Mouse (Mus musculus): ENCODE data around the gene Csrp2. TPM values are rescaled to one million over a fixed set of nuclear protein-coding genes. Genes with fewer than 3 reads are reported as not detected.

Csrp2 gene
- polyA plus RNA-seq, 1 experiment: 221 TPM

DNA sequence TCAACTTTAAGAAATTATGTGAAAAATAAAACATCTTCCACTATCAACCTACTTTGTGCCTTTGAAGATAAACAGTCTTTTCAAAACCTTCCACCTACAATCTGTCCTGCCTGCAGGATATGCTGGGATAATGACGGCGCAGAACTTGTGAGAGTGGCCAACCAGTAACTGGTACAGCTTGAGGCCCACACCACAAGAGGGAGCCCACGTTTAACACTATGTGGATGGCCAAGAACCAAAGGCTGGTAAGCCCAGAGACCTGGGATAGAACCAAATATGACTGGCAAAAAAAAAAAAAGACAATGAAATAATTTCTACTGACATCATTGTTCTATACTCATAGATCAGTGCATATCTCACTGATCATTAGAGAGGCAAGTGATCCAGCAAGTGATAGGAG, 54.9 kb downstream of the Csrp2 start:
- no peaks in the 10 kb centered on the region for H3K4me1 ChIP-seq (ENCODE audit: control insufficient read depth, insufficient read depth, low read length)
- H3K4me3 ChIP-seq (ENCODE audit: low read depth, low read length): no peak overlapping the region
- no peaks in the 10 kb centered on the region for H3K27me3 ChIP-seq (ENCODE audit: control insufficient read depth, insufficient read depth, low read length, poor library complexity, severe bottlenecking)
- H3K27ac ChIP-seq (ENCODE audit: insufficient read depth, low read length): no peak overlapping the region
- H3K9ac ChIP-seq (ENCODE audit: low read depth, poor library complexity, severe bottlenecking): no peak overlapping the region
- H3K9me3 ChIP-seq (replicated peaks; ENCODE audit: control insufficient read depth, insufficient read depth, low read length, poor library complexity, severe bottlenecking): no peaks in the 10 kb centered on the region
- no peaks in the 10 kb centered on the region; the same call in 1 of the 2 replicates for H3K36me3 ChIP-seq (ENCODE audit: control insufficient read depth, insufficient read depth, low read length, poor library complexity, severe bottlenecking)
- no peak for TF ChIP-seq EP300 (IDR thresholded peaks at IDR 0.05; ENCODE audit: insufficient read depth, low read depth, low read length)
- no peak for TF ChIP-seq POLR2A (IDR thresholded peaks at IDR 0.05; ENCODE audit: insufficient read depth, low read length)
- TF ChIP-seq CTCF (IDR thresholded peaks at IDR 0.05; ENCODE audit: low read depth, low read length): peak; percentile 21

GRCm38 (mm10) chr10:110974885-110975284, 55.3 kb downstream of the Csrp2 start:
- H3K4me3 ChIP-seq (ENCODE audit: low read depth, low read length): no peak overlapping the region
- no peaks in the 10 kb centered on the region for H3K27me3 ChIP-seq (ENCODE audit: control insufficient read depth, insufficient read depth, low read length, poor library complexity, severe bottlenecking)
- H3K4me1 ChIP-seq (ENCODE audit: control insufficient read depth, insufficient read depth, low read length): no peaks in the 10 kb centered on the region
- no peaks in the 10 kb centered on the region for H3K9me3 ChIP-seq (replicated peaks; ENCODE audit: control insufficient read depth, insufficient read depth, low read length, poor library complexity, severe bottlenecking)
- no peaks in the 10 kb centered on the region; the same call in 1 of the 2 replicates for H3K36me3 ChIP-seq (ENCODE audit: control insufficient read depth, insufficient read depth, low read length, poor library complexity, severe bottlenecking)
- TF ChIP-seq CTCF (IDR thresholded peaks at IDR 0.05; ENCODE audit: low read depth, low read length) (no peak), EP300 (IDR thresholded peaks at IDR 0.05; ENCODE audit: insufficient read depth, low read depth, low read length) (no peak), POLR2A (IDR thresholded peaks at IDR 0.05; ENCODE audit: insufficient read depth, low read length) (no peak)
- H3K27ac ChIP-seq (ENCODE audit: insufficient read depth, low read length): no peak overlapping the region
- no peak overlapping the region for H3K9ac ChIP-seq (ENCODE audit: low read depth, poor library complexity, severe bottlenecking)

DNA sequence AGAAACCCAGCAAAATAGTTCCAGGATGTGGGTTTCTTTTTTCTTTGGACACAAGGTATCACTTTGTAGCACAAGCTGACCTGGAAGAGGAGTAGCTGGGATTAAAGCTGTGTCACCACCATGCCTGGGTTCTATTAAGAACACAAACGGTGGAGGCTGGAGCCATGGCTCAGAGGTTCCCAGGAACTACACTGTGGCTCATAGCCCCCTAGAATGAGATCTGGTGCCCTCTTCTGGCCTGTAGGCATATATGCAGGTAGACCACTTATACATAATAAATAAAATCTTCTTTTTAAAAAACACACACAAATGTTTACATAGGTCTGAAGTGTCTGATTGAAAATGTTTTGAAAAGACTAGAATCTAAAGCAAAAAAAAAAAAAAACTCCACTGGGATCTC, 56.5 kb downstream of the Csrp2 start:
- Histone ChIP-seq H3K9ac (ENCODE audit: low read depth, poor library complexity, severe bottlenecking) (no peak overlapping the region), H3K4me1 (ENCODE audit: control insufficient read depth, insufficient read depth, low read length) (no peaks in the 10 kb centered on the region), H3K9me3 (replicated peaks; ENCODE audit: control insufficient read depth, insufficient read depth, low read length, poor library complexity, severe bottlenecking) (no peaks in the 10 kb centered on the region), H3K27ac (ENCODE audit: insufficient read depth, low read length) (no peak overlapping the region), H3K27me3 (ENCODE audit: control insufficient read depth, insufficient read depth, low read length, poor library complexity, severe bottlenecking) (no peaks in the 10 kb centered on the region), H3K36me3 (ENCODE audit: control insufficient read depth, insufficient read depth, low read length, poor library complexity, severe bottlenecking) (no peaks in the 10 kb centered on the region), H3K4me3 (ENCODE audit: low read depth, low read length) (no peak overlapping the region)
- TF ChIP-seq POLR2A (IDR thresholded peaks at IDR 0.05; ENCODE audit: insufficient read depth, low read length) (no peak), CTCF (IDR thresholded peaks at IDR 0.05; ENCODE audit: low read depth, low read length) (peak; percentile 62)

DNA sequence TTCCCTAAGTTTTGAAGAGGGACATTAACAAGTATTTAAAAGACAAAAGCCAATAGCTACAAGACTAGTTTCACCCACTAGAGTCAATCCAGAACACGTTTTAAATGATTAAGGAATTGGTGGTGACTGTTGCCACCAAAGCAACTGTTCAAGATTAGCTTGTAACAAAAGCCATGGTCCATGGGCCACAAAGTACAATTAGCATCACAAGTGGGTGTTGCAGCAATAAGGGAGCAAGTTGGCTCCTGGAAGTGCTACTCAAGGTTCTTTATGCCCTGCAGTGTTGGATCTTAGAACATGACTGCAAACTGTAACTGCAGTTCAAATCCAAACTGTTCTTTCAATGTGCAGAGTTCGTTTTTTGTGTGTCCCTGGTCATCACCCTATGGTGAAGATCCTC, 57.8 kb downstream of the Csrp2 start:
- Histone ChIP-seq H3K9ac (ENCODE audit: low read depth, poor library complexity, severe bottlenecking) (no peak overlapping the region), H3K9me3 (replicated peaks; ENCODE audit: control insufficient read depth, insufficient read depth, low read length, poor library complexity, severe bottlenecking) (no peaks in the 10 kb centered on the region), H3K27me3 (ENCODE audit: control insufficient read depth, insufficient read depth, low read length, poor library complexity, severe bottlenecking) (no peaks in the 10 kb centered on the region), H3K27ac (ENCODE audit: insufficient read depth, low read length) (no peak overlapping the region), H3K36me3 (ENCODE audit: control insufficient read depth, insufficient read depth, low read length, poor library complexity, severe bottlenecking) (no peaks in the 10 kb centered on the region), H3K4me3 (ENCODE audit: low read depth, low read length) (no peak overlapping the region), H3K4me1 (ENCODE audit: control insufficient read depth, insufficient read depth, low read length) (no peaks in the 10 kb centered on the region)
- TF ChIP-seq CTCF (IDR thresholded peaks at IDR 0.05; ENCODE audit: low read depth, low read length) (no peak), EP300 (IDR thresholded peaks at IDR 0.05; ENCODE audit: insufficient read depth, low read depth, low read length) (no peak), POLR2A (IDR thresholded peaks at IDR 0.05; ENCODE audit: insufficient read depth, low read length) (no peak)

GRCm38 (mm10) chr10:110979431-110979830, 59.8 kb downstream of the Csrp2 start:
- no peak overlapping the region for H3K27ac ChIP-seq (ENCODE audit: insufficient read depth, low read length)
- no peak for TF ChIP-seq CTCF (IDR thresholded peaks at IDR 0.05; ENCODE audit: low read depth, low read length)
- TF ChIP-seq POLR2A (IDR thresholded peaks at IDR 0.05; ENCODE audit: insufficient read depth, low read length): no peak
- no peak for TF ChIP-seq EP300 (IDR thresholded peaks at IDR 0.05; ENCODE audit: insufficient read depth, low read depth, low read length)
- H3K9ac ChIP-seq (ENCODE audit: low read depth, poor library complexity, severe bottlenecking): no peak overlapping the region
- H3K4me3 ChIP-seq (ENCODE audit: low read depth, low read length): no peak overlapping the region
- H3K36me3 ChIP-seq (ENCODE audit: control insufficient read depth, insufficient read depth, low read length, poor library complexity, severe bottlenecking): no peaks in the 10 kb centered on the region
- no peaks in the 10 kb centered on the region for H3K27me3 ChIP-seq (ENCODE audit: control insufficient read depth, insufficient read depth, low read length, poor library complexity, severe bottlenecking)
- no peaks in the 10 kb centered on the region for H3K9me3 ChIP-seq (replicated peaks; ENCODE audit: control insufficient read depth, insufficient read depth, low read length, poor library complexity, severe bottlenecking)
- H3K4me1 ChIP-seq (ENCODE audit: control insufficient read depth, insufficient read depth, low read length): no peaks in the 10 kb centered on the region

GRCm38 (mm10) chr10:110980441-110980840, 60.9 kb downstream of the Csrp2 start:
- no peak for TF ChIP-seq CTCF (IDR thresholded peaks at IDR 0.05; ENCODE audit: low read depth, low read length)
- H3K27me3 ChIP-seq (ENCODE audit: control insufficient read depth, insufficient read depth, low read length, poor library complexity, severe bottlenecking): no peaks in the 10 kb centered on the region
- H3K27ac ChIP-seq (ENCODE audit: insufficient read depth, low read length): no peak overlapping the region
- no peak overlapping the region for H3K4me3 ChIP-seq (ENCODE audit: low read depth, low read length)
- H3K36me3 ChIP-seq (ENCODE audit: control insufficient read depth, insufficient read depth, low read length, poor library complexity, severe bottlenecking): no peaks in the 10 kb centered on the region
- H3K9ac ChIP-seq (ENCODE audit: low read depth, poor library complexity, severe bottlenecking): no peak overlapping the region
- H3K4me1 ChIP-seq (ENCODE audit: control insufficient read depth, insufficient read depth, low read length): no peaks in the 10 kb centered on the region
- no peaks in the 10 kb centered on the region for H3K9me3 ChIP-seq (replicated peaks; ENCODE audit: control insufficient read depth, insufficient read depth, low read length, poor library complexity, severe bottlenecking)
